Mouse (Mus musculus): ENCODE data around the gene Cdc42bpa.

Cdc42bpa gene

GRCm38 (mm10) chr1:180194048-180194447, 233.8 kb downstream of the Cdc42bpa start:
- no peak for DNase-seq

- DNase-seq = peak; percentile 54 to 63
Observed at GRCm38 (mm10) chr1:180194781-180195471, 234.7 kb downstream of the Cdc42bpa start.

- DNase-seq = peak; percentile 98 to 99
Observed at GRCm38 (mm10) chr1:180195703-180196381, 235.6 kb downstream of the Cdc42bpa start.

GRCm38 (mm10) chr1:180196508-180196907, 236.2 kb downstream of the Cdc42bpa start:
- DNase-seq = no peak

- no peak for DNase-seq
Observed at GRCm38 (mm10) chr1:180197956-180198355, 237.7 kb downstream of the Cdc42bpa start.

GRCm38 (mm10) chr1:180198959-180199714, 238.9 kb downstream of the Cdc42bpa start, which contains the start of gene Coq8a:
TSS of gene Coq8a (minus strand) at chr1:180199602.
- DNase-seq = no peak

GRCm38 (mm10) chr1:180199715-180200050, 239.4 kb downstream of the Cdc42bpa start:
- DNase-seq = no peak

GRCm38 (mm10) chr1:180200722-180201121, 240.4 kb downstream of the Cdc42bpa start:
- DNase-seq = no peak

- DNase-seq = no peak
Observed at GRCm38 (mm10) chr1:180208370-180208769, 248.1 kb downstream of the Cdc42bpa start.

GRCm38 (mm10) chr1:180210031-180210432, 249.8 kb downstream of the Cdc42bpa start:
- DNase-seq = no peak

GRCm38 (mm10) chr1:180210781-180211271, 250.6 kb downstream of the Cdc42bpa start:
- DNase-seq = no peak

- no peak for DNase-seq
Observed at GRCm38 (mm10) chr1:180212911-180213310, 252.6 kb downstream of the Cdc42bpa start.

GRCm38 (mm10) chr1:180215044-180215443, 254.8 kb downstream of the Cdc42bpa start:
- peak; percentile 70 to 80 for DNase-seq
